Mouse (Mus musculus): ENCODE results near the gene Acox2. TPM values are rescaled to one million over a fixed set of nuclear protein-coding genes. Genes with fewer than 3 reads are reported as not detected.
A peak's percentile ranks its signal among the peaks of the same experiment; 100 is the strongest.

The Acox2 gene
- total RNA-seq, 2 experiments from 2014 or later, result not detected

- intact Hi-C loops (cut with DNase I), result loop anchor here (5.0 kb wide), 2 partner anchors 122 to 128 kb away; partner anchors contain the start of gene Pxk
- DNase-seq (ENCODE audit: low spot score in 2 of 2), result no peak
These were observed 40.3 kb downstream of the Acox2 start for GRCm38 (mm10) chr14:8218730-8219380.

GRCm38 (mm10) chr14:8218238-8218637 lies 40.9 kb downstream of the Acox2 start:
- no peak for DNase-seq (ENCODE audit: low spot score in 2 of 2)
- intact Hi-C loops (cut with DNase I), result loop anchor here (5.0 kb wide), 2 partner anchors 121 to 129 kb away; partner anchors contain the start of gene Pxk

GRCm38 (mm10) chr14:8216100-8216499 lies 43.1 kb downstream of the Acox2 start:
- intact Hi-C loops (cut with DNase I), result loop anchor here (5.0 kb wide), 2 partner anchors 119 to 131 kb away; partner anchors contain the start of gene Pxk
- no peak for DNase-seq (ENCODE audit: low spot score in 2 of 2)

GRCm38 (mm10) chr14:8215208-8215778 lies 43.9 kb downstream of the Acox2 start:
- DNase-seq (ENCODE audit: low spot score in 2 of 2), result peak in 1 of 2 experiments; percentile 26
- intact Hi-C loops (cut with DNase I), result loop anchor here (2.0 to 5.0 kb wide), 3 partner anchors 42 to 132 kb away; partner anchors contain the start of genes Pdhb and Pxk

GRCm38 (mm10) chr14:8214299-8215207 lies 44.6 kb downstream of the Acox2 start:
- intact Hi-C loops (cut with DNase I), result loop anchor here (2.0 to 5.0 kb wide), 3 partner anchors 42 to 133 kb away; partner anchors contain the start of genes Pdhb and Pxk
- peak; percentile 58 to 75 for DNase-seq (ENCODE audit: low spot score in 2 of 2)

- peak; percentile 98 for DNase-seq (ENCODE audit: low spot score in 2 of 2)
These were observed 45.3 kb downstream of the Acox2 start, which contains the start of gene Kctd6 for GRCm38 (mm10) chr14:8213803-8214224. Gene Kctd6 (plus strand): TSS chr14:8214140.

GRCm38 (mm10) chr14:8212996-8213395 lies 46.2 kb downstream of the Acox2 start:
- DNase-seq (ENCODE audit: low spot score in 2 of 2), result no peak
- intact Hi-C loops (cut with DNase I), result no loop called here

More at GRCm38 (mm10) chr14:8213803-8214224, 45.3 kb downstream of the Acox2 start, which contains the start of gene Kctd6:
- intact Hi-C loops (cut with DNase I), result loop anchor here (2.0 kb wide), 1 partner anchor 41 kb away; the partner anchor contains the start of gene Pdhb

GRCm38 (mm10) chr14:8209896-8210295 lies 49.3 kb downstream of the Acox2 start:
- DNase-seq (ENCODE audit: low spot score in 2 of 2), result no peak
- intact Hi-C loops (cut with DNase I), result no loop called here

GRCm38 (mm10) chr14:8208876-8209275 lies 50.3 kb downstream of the Acox2 start:
- intact Hi-C loops (cut with DNase I), result no loop called here
- DNase-seq (ENCODE audit: low spot score in 2 of 2), result peak; percentile 66 to 86

GRCm38 (mm10) chr14:8207543-8207942 lies 51.6 kb downstream of the Acox2 start:
- intact Hi-C loops (cut with DNase I), result no loop called here
- DNase-seq (ENCODE audit: low spot score in 2 of 2), result no peak

- no peak for DNase-seq (ENCODE audit: low spot score in 2 of 2)
- intact Hi-C loops (cut with DNase I), result no loop called here
These were observed 52.0 kb downstream of the Acox2 start for GRCm38 (mm10) chr14:8207105-8207504.

GRCm38 (mm10) chr14:8206179-8206910 lies 52.8 kb downstream of the Acox2 start:
- intact Hi-C loops (cut with DNase I), result no loop called here
- DNase-seq (ENCODE audit: low spot score in 2 of 2), result no peak

- DNase-seq (ENCODE audit: low spot score in 2 of 2), result no peak
- intact Hi-C loops (cut with DNase I), result no loop called here
These were observed 57.4 kb downstream of the Acox2 start for GRCm38 (mm10) chr14:8201715-8202114.

GRCm38 (mm10) chr14:8200769-8201168 lies 58.4 kb downstream of the Acox2 start:
- intact Hi-C loops (cut with DNase I), result no loop called here

GRCm38 (mm10) chr14:8192727-8193126 lies 66.4 kb downstream of the Acox2 start:
- DNase-seq (ENCODE audit: low spot score in 2 of 2), result no peak
- intact Hi-C loops (cut with DNase I), result no loop called here

More at GRCm38 (mm10) chr14:8200769-8201168, 58.4 kb downstream of the Acox2 start:
- DNase-seq (ENCODE audit: low spot score in 2 of 2), result no peak

GRCm38 (mm10) chr14:8191331-8191965 lies 67.7 kb downstream of the Acox2 start:
- no peak for DNase-seq (ENCODE audit: low spot score in 2 of 2)
- intact Hi-C loops (cut with DNase I), result no loop called here

- intact Hi-C loops (cut with DNase I), result no loop called here
These were observed 68.6 kb downstream of the Acox2 start for GRCm38 (mm10) chr14:8190556-8190955.

More at GRCm38 (mm10) chr14:8190556-8190955, 68.6 kb downstream of the Acox2 start:
- DNase-seq (ENCODE audit: low spot score in 2 of 2), result no peak
